Mouse (Mus musculus): ENCODE measurements at regions not wholly inside any gene's neighbourhood (a gene's known extent, or its start where the extent isn't known, plus 50 kb on each side); places are given as distances from the start of the nearest gene placed in this dataset.

GRCm38 (mm10) chr9:59232682-59233081, 58.7 kb upstream of the Adpgk start:
- DNase-seq (ENCODE audit: low spot score), result no peak

DNA sequence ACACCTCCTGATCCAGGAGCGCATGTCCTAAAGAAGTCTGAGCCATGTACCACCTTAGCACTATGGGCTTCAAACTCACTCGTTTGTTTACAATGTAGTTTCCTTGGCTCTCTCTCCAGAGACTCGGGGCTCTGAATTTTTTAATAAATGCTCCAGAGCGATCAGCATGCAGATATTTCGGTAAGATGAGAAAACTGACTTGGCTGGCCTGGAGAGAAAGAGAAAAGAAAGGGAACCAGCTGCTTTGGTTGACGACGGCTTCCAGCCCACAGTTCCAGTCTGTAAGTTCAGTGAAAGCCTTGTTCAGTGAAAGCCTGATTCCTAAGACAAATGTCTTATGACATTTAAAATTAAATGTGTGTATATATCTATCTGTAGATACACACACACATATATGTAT, 59.4 kb upstream of the Adpgk start:
- no peak for DNase-seq (ENCODE audit: low spot score)

- DNase-seq (ENCODE audit: low spot score), result no peak
These were observed 60.2 kb upstream of the Adpgk start for GRCm38 (mm10) chr9:59231186-59231585.

- no peak for DNase-seq (ENCODE audit: low spot score)
These were observed 61.2 kb upstream of the Adpgk start for GRCm38 (mm10) chr9:59230161-59230560.

DNA sequence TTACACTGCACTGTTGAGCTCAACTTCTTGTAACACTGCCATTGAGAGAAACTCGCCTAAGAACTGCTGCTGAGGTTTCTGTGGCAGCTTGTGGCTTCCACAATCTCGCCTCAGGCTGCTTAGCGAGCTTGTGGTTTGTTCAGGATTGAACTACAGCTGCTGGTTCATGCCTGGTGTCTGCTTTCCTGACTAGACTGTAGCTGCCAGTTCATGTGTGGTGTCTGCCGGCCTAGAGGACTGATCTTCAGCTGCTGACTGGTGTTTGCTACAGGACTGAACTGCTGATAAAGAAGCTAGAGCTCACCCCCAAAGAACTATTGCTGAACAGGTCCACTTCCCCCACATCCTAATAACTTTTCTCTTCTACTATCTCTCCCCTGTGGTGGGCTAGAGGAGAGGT, 63.4 kb upstream of the Adpgk start:
- DNase-seq (ENCODE audit: low spot score), result no peak

- no peak for DNase-seq (ENCODE audit: low spot score)
These were observed 65.0 kb upstream of the Adpgk start for GRCm38 (mm10) chr9:59226361-59226760.

- peak; percentile 12 for DNase-seq (ENCODE audit: low spot score)
These were observed 72.1 kb upstream of the Adpgk start for GRCm38 (mm10) chr9:59219277-59219676.

- no peak for DNase-seq (ENCODE audit: low spot score)
These were observed 88.5 kb upstream of the Adpgk start for GRCm38 (mm10) chr9:59202654-59203514.

- no peak for DNase-seq (ENCODE audit: low spot score)
These were observed 91.7 kb upstream of the Adpgk start for GRCm38 (mm10) chr9:59199495-59200196.

DNA sequence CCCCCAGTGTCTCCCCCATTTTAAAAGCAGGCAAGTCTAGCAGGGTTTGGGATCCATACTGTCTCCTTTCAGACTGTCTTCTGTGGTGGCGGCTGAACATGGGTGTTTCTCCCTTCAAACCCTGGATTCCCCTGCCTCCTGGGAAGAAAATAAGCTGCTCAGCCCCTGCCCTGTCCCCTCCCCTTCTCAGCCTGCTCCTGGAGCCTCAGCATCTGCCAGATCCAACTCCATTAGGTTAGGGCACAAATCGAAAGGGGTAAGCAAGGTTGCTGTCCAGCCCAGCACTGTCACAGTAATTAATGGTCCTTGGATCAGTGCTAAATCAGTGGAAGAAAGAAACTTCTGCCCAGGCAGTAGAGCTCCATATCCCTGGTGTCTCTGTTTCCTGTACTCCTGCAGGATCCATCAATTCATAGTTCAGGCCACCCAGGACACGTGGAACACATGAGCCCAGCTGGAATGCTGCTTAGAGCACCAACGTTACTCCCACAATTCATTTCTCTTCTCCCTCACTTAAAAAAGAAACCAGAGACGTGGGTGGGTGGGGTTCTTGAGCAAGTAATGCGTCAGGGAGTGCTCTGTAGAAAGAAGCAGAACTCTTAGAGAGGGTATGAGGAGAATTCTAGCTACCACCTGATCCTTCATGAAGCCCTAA, 93.0 kb upstream of the Adpgk start:
- peak; percentile 16 for DNase-seq (ENCODE audit: low spot score)

DNA sequence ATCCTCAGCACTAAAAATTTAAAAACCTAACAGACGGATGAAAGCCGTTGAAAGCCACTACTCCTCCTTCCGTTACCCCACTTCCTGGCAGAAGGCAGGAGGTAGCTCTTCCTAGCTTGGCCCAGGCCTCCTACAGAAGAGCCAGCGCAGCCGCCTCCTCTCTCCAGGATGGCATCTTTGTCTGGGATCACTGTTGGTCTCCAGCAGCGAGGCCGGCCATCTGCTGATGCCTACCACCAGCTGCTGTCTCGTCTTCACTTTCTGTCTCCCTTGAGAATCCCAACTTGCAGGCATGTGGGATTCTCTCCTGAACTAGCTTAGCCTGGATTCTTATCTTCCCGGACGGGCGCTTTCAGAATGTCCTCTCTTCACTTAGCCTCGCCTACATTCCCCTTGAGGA, 93.9 kb upstream of the Adpgk start:
- DNase-seq (ENCODE audit: low spot score), result peak; percentile 58

- DNase-seq (ENCODE audit: low spot score), result no peak
These were observed 97.4 kb upstream of the Adpgk start for GRCm38 (mm10) chr9:59193971-59194370.

DNA sequence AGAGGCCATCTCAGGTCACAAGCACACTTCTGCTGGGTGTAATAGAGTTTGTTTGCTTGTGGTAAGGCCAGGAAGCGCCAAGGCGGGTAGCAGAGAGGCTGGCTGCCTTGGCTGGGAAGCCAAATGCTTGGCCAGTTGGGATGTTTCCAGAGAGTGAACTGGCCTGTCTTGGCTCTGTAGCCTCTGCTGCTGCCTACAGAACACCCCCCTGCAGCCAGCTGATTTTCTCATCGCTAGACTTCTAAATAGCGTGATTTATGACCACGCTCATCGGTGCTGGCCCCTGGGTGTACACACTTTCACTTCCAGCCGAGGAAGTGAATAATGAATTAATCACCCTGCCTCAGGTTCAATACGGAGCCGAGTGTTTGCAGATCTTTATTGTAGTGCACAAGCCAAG, 102.2 kb upstream of the Adpgk start:
- peak; percentile 77 for DNase-seq (ENCODE audit: low spot score)

- DNase-seq (ENCODE audit: low spot score), result no peak
These were observed 102.9 kb upstream of the Adpgk start for GRCm38 (mm10) chr9:59188411-59188810.

DNA sequence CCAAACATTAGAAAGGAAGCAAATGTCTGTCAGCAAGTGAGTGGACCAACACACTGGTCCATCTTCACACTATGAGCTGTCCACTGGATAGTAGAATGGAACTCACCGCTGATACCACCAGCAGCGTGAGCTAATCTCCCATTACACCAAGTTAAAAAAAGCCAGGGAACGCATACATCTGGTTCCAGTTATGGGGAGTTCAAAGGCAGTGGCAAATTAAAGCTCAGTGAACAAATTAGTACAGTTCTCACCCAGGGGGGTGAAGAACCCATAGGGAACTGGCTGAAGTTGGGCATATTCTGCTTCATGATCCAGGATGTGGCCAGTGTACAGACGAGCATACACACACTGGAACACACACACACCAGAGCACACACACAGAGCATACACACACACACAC, 105.0 kb upstream of the Adpgk start:
- no peak for DNase-seq (ENCODE audit: low spot score)

DNA sequence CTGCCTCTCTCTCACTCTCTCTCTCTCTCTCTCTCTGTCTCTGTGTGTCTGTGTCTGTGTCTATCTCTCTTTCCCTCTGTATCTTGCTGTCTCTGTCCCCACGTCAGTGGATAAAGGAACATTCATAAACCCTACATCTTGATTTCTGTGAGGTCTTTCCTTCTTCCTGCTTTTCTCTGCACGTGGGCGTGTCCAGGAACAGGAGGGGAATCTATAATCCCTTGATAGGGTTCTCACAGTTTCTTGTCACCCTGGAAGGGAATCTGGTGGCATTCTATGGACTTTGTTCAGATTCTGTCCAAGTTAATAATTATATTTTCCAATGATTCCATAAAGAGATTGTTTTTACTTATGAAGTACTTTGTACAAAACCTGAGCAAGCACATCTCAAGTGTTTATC, 107.3 kb upstream of the Adpgk start:
- DNase-seq (ENCODE audit: low spot score), result no peak

GRCm38 (mm10) chr9:59182906-59183305, 108.5 kb upstream of the Adpgk start:
- no peak for DNase-seq (ENCODE audit: low spot score)

DNA sequence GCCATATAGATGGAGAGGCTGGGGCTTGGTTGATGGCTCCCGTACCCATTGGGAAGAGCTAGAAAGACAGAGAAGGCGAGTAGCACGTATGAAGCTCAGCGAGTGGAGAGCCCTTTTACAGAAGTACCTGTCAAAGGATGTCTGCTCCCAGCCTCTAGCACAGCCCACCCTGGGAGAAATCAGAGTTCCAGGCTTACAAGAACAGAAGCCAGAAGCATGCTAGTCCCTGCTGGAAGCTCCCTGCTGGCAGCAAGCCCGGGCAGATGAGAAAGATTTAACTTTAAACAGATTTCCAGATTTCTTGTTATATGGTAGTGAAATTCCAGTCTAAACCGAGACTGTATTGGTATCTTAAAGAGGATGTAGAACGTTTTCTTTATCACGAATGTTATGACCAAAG, 108.9 kb upstream of the Adpgk start:
- peak; percentile 49 for DNase-seq (ENCODE audit: low spot score)

DNA sequence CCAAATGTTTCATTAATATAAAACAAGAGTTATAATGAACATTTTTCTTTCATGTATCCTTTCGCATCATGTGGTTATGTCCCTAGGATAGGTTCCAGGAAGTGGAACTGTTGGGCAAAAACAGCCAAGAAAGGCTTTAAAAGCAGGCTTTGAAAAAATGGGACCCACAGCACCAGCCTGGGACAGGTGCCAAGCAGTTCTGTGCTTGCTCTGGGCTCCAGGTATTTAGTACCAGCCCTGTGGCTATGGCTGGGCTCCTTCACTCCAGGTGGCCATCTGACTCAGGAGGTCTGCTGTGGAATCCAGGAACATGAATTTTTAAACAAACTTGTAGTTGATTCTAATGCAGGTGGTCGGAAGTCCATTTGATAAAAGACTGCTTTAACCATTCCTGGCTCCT, 119.8 kb upstream of the Adpgk start:
- DNase-seq (ENCODE audit: low spot score), result no peak

- no peak for DNase-seq (ENCODE audit: low spot score)
These were observed 127.2 kb upstream of the Neo1 start for GRCm38 (mm10) chr9:59163390-59163976.

- no peak for DNase-seq (ENCODE audit: low spot score)
These were observed 126.7 kb upstream of the Neo1 start for GRCm38 (mm10) chr9:59162954-59163353.

- DNase-seq (ENCODE audit: low spot score), result no peak
These were observed 121.4 kb upstream of the Neo1 start for GRCm38 (mm10) chr9:59157663-59158062.

- no peak for DNase-seq (ENCODE audit: low spot score)
These were observed 117.7 kb upstream of the Neo1 start for GRCm38 (mm10) chr9:59153945-59154344.

All from MN1 (cell line).